Mouse (Mus musculus) heart, adult 18-20 months (tissue): ENCODE data around the gene Zfp276. TPM values are rescaled to one million over a fixed set of nuclear protein-coding genes. Genes with fewer than 3 reads are reported as not detected.

Experiments
- DNase-seq, 2 experiments: peaks; one replicate each; pipeline ENCODE4 v3.0.0; 2021 to 2022; ENCODE audit warnings: mixed read lengths in 1 of 2
- total RNA-seq, 2 experiments: library from RNA; stranded (reverse); gene quantifications; 2 replicates each; pipeline ENCODE4 v1.2.3; 2021

The Zfp276 gene
- total RNA-seq, 2 experiments from 2014 or later = 10.3 to 13.4 TPM

- DNase-seq = peak; percentile 37 to 42
These were observed 36.7 kb downstream of the Zfp276 start for GRCm38 (mm10) chr8:123290679-123291078.

GRCm38 (mm10) chr8:123291716-123292115 lies 37.7 kb downstream of the Zfp276 start:
- peak; percentile 65 to 84 for DNase-seq

GRCm38 (mm10) chr8:123292281-123292680 lies 38.3 kb downstream of the Zfp276 start:
- DNase-seq = no peak

- DNase-seq = no peak
These were observed 38.8 kb downstream of the Zfp276 start for GRCm38 (mm10) chr8:123292785-123293184.

GRCm38 (mm10) chr8:123298301-123298700 lies 44.3 kb downstream of the Zfp276 start:
- no peak for DNase-seq

GRCm38 (mm10) chr8:123308738-123309137 lies 54.7 kb downstream of the Zfp276 start:
- DNase-seq = no peak

GRCm38 (mm10) chr8:123317781-123318466 lies 63.9 kb downstream of the Zfp276 start:
- DNase-seq = no peak

- DNase-seq = peak; percentile 95 to 96
These were observed 64.5 kb downstream of the Zfp276 start, which contains the start of gene Fanca for GRCm38 (mm10) chr8:123318467-123318911. TSS of gene Fanca (minus strand) at chr8:123318576.

Other genes starting within 250 kb of the Zfp276 start
- gene Ankrd11, start 211.9 kb upstream of the Zfp276 start, total RNA-seq = 10 to 100 TPM; 67.7 to 72.7 TPM
- 10 to 100 TPM; 94.2 to 100.0 TPM for gene Spg7, start 191.3 kb upstream of the Zfp276 start, total RNA-seq
- 100 to 1,000 TPM; 462 to 489 TPM for gene Rpl13, start 151.8 kb upstream of the Zfp276 start, total RNA-seq
- gene Cpne7, start 136.8 kb upstream of the Zfp276 start, total RNA-seq = 1 to 10 TPM in 1 of 2 experiments, under 1 TPM in 1; 0.62 to 1.1 TPM
- 1 to 10 TPM in 1 of 2 experiments, under 1 TPM in 1; 0.82 to 1.3 TPM for gene Sult5a1, start 95.9 kb upstream of the Zfp276 start, total RNA-seq
- 10 to 100 TPM; 28.2 to 38.9 TPM for gene Dpep1, start 68.0 kb upstream of the Zfp276 start, total RNA-seq
- 10 to 100 TPM; 56.4 to 68.6 TPM for gene Chmp1a, start 41.4 kb upstream of the Zfp276 start, total RNA-seq
- gene Spata33, start 41.4 kb upstream of the Zfp276 start, total RNA-seq = 10 to 100 TPM; 28.5 to 31.6 TPM
- gene Cdk10, start 29.4 kb upstream of the Zfp276 start, total RNA-seq = 10 to 100 TPM; 17.5 to 24.2 TPM
- gene Spata2l, start 18.0 kb upstream of the Zfp276 start, total RNA-seq = 1 to 10 TPM; 7.0 to 7.9 TPM
- 10 to 100 TPM; 27.8 to 31.5 TPM for gene Vps9d1, start 153 bp downstream of the Zfp276 start, total RNA-seq
- 1 to 10 TPM; 4.5 to 8.4 TPM for gene Fanca, start 64.4 kb downstream of the Zfp276 start, total RNA-seq
- under 1 TPM in 1 of 2 experiments, not detected in 1; 0.31 TPM for gene Spire2, start 78.5 kb downstream of the Zfp276 start, total RNA-seq
- 100 to 1,000 TPM; 129 to 152 TPM for gene Tcf25, start 119.6 kb downstream of the Zfp276 start, total RNA-seq
- not detected for gene Mc1r, start 152.9 kb downstream of the Zfp276 start, total RNA-seq
- under 1 TPM; 0.22 to 0.26 TPM for gene Tubb3, start 157.2 kb downstream of the Zfp276 start, total RNA-seq
- gene Def8, start 169.3 kb downstream of the Zfp276 start, total RNA-seq = 10 to 100 TPM; 64.5 to 64.6 TPM
- gene Afg3l1, start 223.7 kb downstream of the Zfp276 start, total RNA-seq = 10 to 100 TPM; 72.1 to 72.9 TPM